Mouse (Mus musculus): ENCODE results near the gene Sirt6. TPM values are rescaled to one million over a fixed set of nuclear protein-coding genes. Genes with fewer than 3 reads are reported as not detected.
A peak's percentile ranks its signal among the peaks of the same experiment; 100 is the strongest.

Gene Sirt6
- polyA plus RNA-seq, 1 experiment, result 16.3 TPM

DNA sequence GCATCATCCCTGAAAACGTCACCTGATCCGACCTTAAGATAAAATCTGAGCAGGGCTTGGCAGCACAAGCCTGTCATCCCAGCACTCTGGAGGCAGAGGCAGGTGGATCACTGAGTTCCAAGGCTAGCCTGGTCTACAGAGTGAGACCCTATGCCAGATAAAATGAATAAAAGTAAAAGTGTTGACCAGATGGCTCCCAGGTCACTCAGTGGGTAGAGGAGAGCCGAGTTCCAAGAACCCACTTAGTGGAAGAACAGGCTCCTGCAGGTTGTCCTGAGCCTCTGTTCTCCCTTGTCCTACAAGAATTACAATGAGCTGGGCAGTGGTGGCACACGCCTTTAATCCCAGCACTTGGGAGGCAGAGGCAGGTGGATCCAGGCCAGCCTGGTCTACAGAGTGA, 34.4 kb downstream of the Sirt6 start:
- no peak for TF ChIP-seq POLR2A (IDR thresholded peaks at IDR 0.05; ENCODE audit: low read depth, low read length)
- TF ChIP-seq CTCF (conservative IDR thresholded peaks at IDR 0.05; ENCODE audit: insufficient read depth, insufficient read length, low read depth, low read length), result no peak
- WGBS, result 68% methylated on average over 4 of the region's 4 CpGs
- no peaks in the 10 kb centered on the region for H3K27me3 ChIP-seq (replicated peaks; ENCODE audit: control insufficient read depth, insufficient read depth, low read length)

GRCm38 (mm10) chr10:81592631-81593030, 35.0 kb downstream of the Sirt6 start:
- TF ChIP-seq POLR2A (IDR thresholded peaks at IDR 0.05; ENCODE audit: low read depth, low read length) (no peak), CTCF (conservative IDR thresholded peaks at IDR 0.05; ENCODE audit: insufficient read depth, insufficient read length, low read depth, low read length) (no peak)
- Histone ChIP-seq H3K27ac (ENCODE audit: insufficient read depth, low read depth, low read length) (no peak overlapping the region), H3K36me3 (ENCODE audit: control insufficient read depth, insufficient read depth, low read length) (no peaks in the 10 kb centered on the region), H3K27me3 (replicated peaks; ENCODE audit: control insufficient read depth, insufficient read depth, low read length) (no peaks in the 10 kb centered on the region), H3K4me3 (ENCODE audit: insufficient read depth, low read depth, low read length) (no peak overlapping the region), H3K4me1 (ENCODE audit: control insufficient read depth, insufficient read depth, low read length) (0 out of 2 replicates have a peak, but pooled peaks cover 2% of the 10 kb centered on the region)
- WGBS, result 85% methylated on average over 7 of the region's 7 CpGs
- DNase-seq, result no peak

More for the DNA sequence above, 34.4 kb downstream of the Sirt6 start:
- no peaks in the 10 kb centered on the region for H3K36me3 ChIP-seq (ENCODE audit: control insufficient read depth, insufficient read depth, low read length)
- DNase-seq, result no peak
- H3K27ac ChIP-seq (ENCODE audit: insufficient read depth, low read depth, low read length), result no peak overlapping the region
- 0 out of 2 replicates have a peak, but pooled peaks cover 2% of the 10 kb centered on the region for H3K4me1 ChIP-seq (ENCODE audit: control insufficient read depth, insufficient read depth, low read length)
- H3K4me3 ChIP-seq (ENCODE audit: insufficient read depth, low read depth, low read length), result no peak overlapping the region

GRCm38 (mm10) chr10:81591846-81592245, 35.8 kb downstream of the Sirt6 start:
- Histone ChIP-seq H3K27ac (ENCODE audit: insufficient read depth, low read depth, low read length) (no peak overlapping the region), H3K36me3 (ENCODE audit: control insufficient read depth, insufficient read depth, low read length) (no peaks in the 10 kb centered on the region), H3K4me1 (ENCODE audit: control insufficient read depth, insufficient read depth, low read length) (no peaks in the 10 kb centered on the region), H3K27me3 (replicated peaks; ENCODE audit: control insufficient read depth, insufficient read depth, low read length) (no peaks in the 10 kb centered on the region), H3K4me3 (ENCODE audit: insufficient read depth, low read depth, low read length) (no peak overlapping the region)
- WGBS, result 64% methylated on average over 9 of the region's 9 CpGs
- no peak for DNase-seq
- TF ChIP-seq POLR2A (IDR thresholded peaks at IDR 0.05; ENCODE audit: low read depth, low read length), result no peak
- TF ChIP-seq CTCF (conservative IDR thresholded peaks at IDR 0.05; ENCODE audit: insufficient read depth, insufficient read length, low read depth, low read length), result no peak

DNA sequence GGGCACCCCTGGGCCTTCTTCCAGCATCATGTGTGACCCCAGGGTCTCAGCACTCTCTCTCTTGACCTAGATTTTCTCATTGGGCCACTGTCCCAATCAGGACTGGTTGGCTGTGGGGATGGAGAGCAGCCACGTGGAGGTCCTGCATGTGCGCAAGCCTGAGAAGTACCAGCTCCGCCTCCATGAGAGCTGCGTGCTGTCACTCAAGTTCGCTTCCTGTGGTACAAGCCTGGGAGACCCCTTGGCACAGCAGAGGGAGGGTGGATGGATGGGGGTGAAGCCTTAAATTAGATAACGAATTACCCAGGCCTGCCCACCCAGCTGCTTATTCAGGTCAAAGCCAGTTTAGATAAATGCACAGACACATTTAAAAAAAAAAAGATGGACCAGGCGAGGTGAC, 38.9 kb downstream of the Sirt6 start:
- Histone ChIP-seq H3K27ac (ENCODE audit: insufficient read depth, low read depth, low read length) (no peak overlapping the region), H3K4me3 (ENCODE audit: insufficient read depth, low read depth, low read length) (no peak overlapping the region), H3K27me3 (replicated peaks; ENCODE audit: control insufficient read depth, insufficient read depth, low read length) (no peaks in the 10 kb centered on the region), H3K4me1 (ENCODE audit: control insufficient read depth, insufficient read depth, low read length) (no peaks in the 10 kb centered on the region), H3K36me3 (ENCODE audit: control insufficient read depth, insufficient read depth, low read length) (no peaks in the 10 kb centered on the region)
- TF ChIP-seq CTCF (conservative IDR thresholded peaks at IDR 0.05; ENCODE audit: insufficient read depth, insufficient read length, low read depth, low read length) (no peak), POLR2A (IDR thresholded peaks at IDR 0.05; ENCODE audit: low read depth, low read length) (no peak)
- WGBS, result 85% methylated on average over 7 of the region's 7 CpGs
- no peak for DNase-seq

DNA sequence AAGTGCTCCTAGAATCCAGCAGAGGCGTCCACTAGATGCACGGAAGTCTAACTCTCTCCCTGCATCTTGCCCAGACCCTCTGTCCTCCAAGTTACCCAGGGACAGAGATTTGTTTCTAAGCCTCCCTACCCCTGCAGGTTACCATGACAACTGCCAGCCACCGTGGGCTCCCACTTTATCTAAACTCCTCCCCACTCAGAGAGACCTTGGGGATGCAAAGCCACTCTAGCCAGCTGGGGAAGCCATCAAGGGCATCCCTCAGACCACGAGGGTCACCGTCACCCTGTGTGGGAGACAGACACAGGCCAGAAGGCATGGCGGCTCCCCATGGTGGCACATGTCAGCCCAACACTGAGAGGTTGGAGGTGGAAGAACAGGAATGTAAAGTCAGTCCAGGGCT, 44.2 kb downstream of the Sirt6 start:
- 69% methylated on average over 6 of the region's 6 CpGs for WGBS
- no peak overlapping the region for H3K27ac ChIP-seq (ENCODE audit: insufficient read depth, low read depth, low read length)
- DNase-seq, result no peak
- H3K4me3 ChIP-seq (ENCODE audit: insufficient read depth, low read depth, low read length), result no peak overlapping the region
- H3K36me3 ChIP-seq (ENCODE audit: control insufficient read depth, insufficient read depth, low read length), result no peaks in the 10 kb centered on the region
- no peaks in the 10 kb centered on the region for H3K27me3 ChIP-seq (replicated peaks; ENCODE audit: control insufficient read depth, insufficient read depth, low read length)
- TF ChIP-seq CTCF (conservative IDR thresholded peaks at IDR 0.05; ENCODE audit: insufficient read depth, insufficient read length, low read depth, low read length), result no peak
- no peak for TF ChIP-seq POLR2A (IDR thresholded peaks at IDR 0.05; ENCODE audit: low read depth, low read length)
- H3K4me1 ChIP-seq (ENCODE audit: control insufficient read depth, insufficient read depth, low read length), result no peaks in the 10 kb centered on the region

- Histone ChIP-seq H3K4me1 (ENCODE audit: control insufficient read depth, insufficient read depth, low read length) (no peaks in the 10 kb centered on the region), H3K36me3 (ENCODE audit: control insufficient read depth, insufficient read depth, low read length) (no peaks in the 10 kb centered on the region), H3K27ac (ENCODE audit: insufficient read depth, low read depth, low read length) (no peak overlapping the region), H3K27me3 (replicated peaks; ENCODE audit: control insufficient read depth, insufficient read depth, low read length) (no peaks in the 10 kb centered on the region), H3K4me3 (ENCODE audit: insufficient read depth, low read depth, low read length) (no peak overlapping the region)
- TF ChIP-seq POLR2A (IDR thresholded peaks at IDR 0.05; ENCODE audit: low read depth, low read length) (no peak), CTCF (conservative IDR thresholded peaks at IDR 0.05; ENCODE audit: insufficient read depth, insufficient read length, low read depth, low read length) (peak; percentile 26; the same call in 1 of the 2 replicates)
- peak; percentile 38 for DNase-seq
- WGBS, result 27% methylated on average over 25 of the region's 25 CpGs
These were observed 47.0 kb downstream of the Sirt6 start for GRCm38 (mm10) chr10:81580441-81581070.

- Histone ChIP-seq H3K36me3 (ENCODE audit: control insufficient read depth, insufficient read depth, low read length) (no peaks in the 10 kb centered on the region), H3K27ac (ENCODE audit: insufficient read depth, low read depth, low read length) (no peak overlapping the region), H3K27me3 (replicated peaks; ENCODE audit: control insufficient read depth, insufficient read depth, low read length) (no peaks in the 10 kb centered on the region), H3K4me3 (ENCODE audit: insufficient read depth, low read depth, low read length) (no peak overlapping the region), H3K4me1 (ENCODE audit: control insufficient read depth, insufficient read depth, low read length) (no peaks in the 10 kb centered on the region)
- TF ChIP-seq POLR2A (IDR thresholded peaks at IDR 0.05; ENCODE audit: low read depth, low read length) (no peak), CTCF (conservative IDR thresholded peaks at IDR 0.05; ENCODE audit: insufficient read depth, insufficient read length, low read depth, low read length) (no peak)
- WGBS, result 61% methylated on average over 4 of the region's 4 CpGs
- DNase-seq, result no peak
These were observed 47.6 kb downstream of the Sirt6 start for GRCm38 (mm10) chr10:81579967-81580366.

All from kidney, adult 2 months (tissue).